Mouse (Mus musculus) sigmoid colon, adult 10 weeks (tissue): Measurements from ENCODE around the gene 4933434E20Rik. TPM values are rescaled to one million over a fixed set of nuclear protein-coding genes. Genes with fewer than 3 reads are reported as not detected.

Experiments
- polyA plus RNA-seq: library from polyadenylated mRNA; stranded (reverse); fragments of 350-450 nt; fragmentation: Illumina TruSeq; extraction: RNeasy Lipid Tissue Mini Kit (QIAGEN cat#74804); gene quantifications from one replicate; pipeline ENCODE4 v1.2.3, GENCODE M21; 2014; ENCODE audit warnings: low read depth, low replicate concordance

4933434E20Rik gene
- 88.3 TPM for polyA plus RNA-seq

GRCm38 (mm10) chr3:90051441-90052350 lies at the start of gene 4933434E20Rik:
Gene 4933434E20Rik (plus strand): TSS chr3:90051636.

GRCm38 (mm10) chr3:90052351-90053241 lies 1.2 kb downstream of the 4933434E20Rik start, which contains the start of gene Ubap2l:
Gene Ubap2l (minus strand): TSS chr3:90052628.

GRCm38 (mm10) chr3:90072294-90072693 lies 20.9 kb downstream of the 4933434E20Rik start, which contains the start of gene Tpm3:
Gene Tpm3 (plus strand): TSS chr3:90072649.

GRCm38 (mm10) chr3:90103938-90104337 lies 52.5 kb downstream of the 4933434E20Rik start, which contains the start of gene Nup210l:
Gene Nup210l (plus strand): TSS chr3:90104132.

Other genes with a start within 250 kb of the 4933434E20Rik start
- gene She, start 220.3 kb upstream of the 4933434E20Rik start, polyA plus RNA-seq = 3.7 TPM
- gene Il6ra, start 138.4 kb upstream of the 4933434E20Rik start, polyA plus RNA-seq = 4.9 TPM
- 8.8 TPM for gene Atp8b2, start 88.1 kb upstream of the 4933434E20Rik start, polyA plus RNA-seq
- 34.5 TPM for gene Hax1, start 52.9 kb upstream of the 4933434E20Rik start, polyA plus RNA-seq
- gene Ubap2l, start 992 bp downstream of the 4933434E20Rik start, polyA plus RNA-seq = 106 TPM
- gene Tpm3, start 21.0 kb downstream of the 4933434E20Rik start, polyA plus RNA-seq = 286 TPM
- gene Nup210l, start 52.5 kb downstream of the 4933434E20Rik start, polyA plus RNA-seq = 0.57 TPM
- gene Rps27, start 162.0 kb downstream of the 4933434E20Rik start, polyA plus RNA-seq = 2,039 TPM
- gene Rab13, start 162.1 kb downstream of the 4933434E20Rik start, polyA plus RNA-seq = 6.8 TPM
- gene Jtb, start 180.0 kb downstream of the 4933434E20Rik start, polyA plus RNA-seq = 130 TPM
- 22.6 TPM for gene Creb3l4, start 191.9 kb downstream of the 4933434E20Rik start, polyA plus RNA-seq
- gene Slc39a1, start 196.5 kb downstream of the 4933434E20Rik start, polyA plus RNA-seq = 97.3 TPM
- 19.9 TPM for gene Crtc2, start 202.5 kb downstream of the 4933434E20Rik start, polyA plus RNA-seq
- gene Dennd4b, start 213.5 kb downstream of the 4933434E20Rik start, polyA plus RNA-seq = 1.1 TPM
- 45.0 TPM for gene Gatad2b, start 241.5 kb downstream of the 4933434E20Rik start, polyA plus RNA-seq